Mouse (Mus musculus) left cerebral cortex, adult 11 months (tissue): ENCODE results near the gene Krba1.

ENCODE experiments used
- DNase-seq: peaks from one replicate; pipeline ENCODE4 v3.0.0; 2022; ENCODE audit warnings: low spot score

The Krba1 gene

GRCm38 (mm10) chr6:48452151-48452550 lies 56.8 kb downstream of the Krba1 start:
- no peak for DNase-seq

DNA sequence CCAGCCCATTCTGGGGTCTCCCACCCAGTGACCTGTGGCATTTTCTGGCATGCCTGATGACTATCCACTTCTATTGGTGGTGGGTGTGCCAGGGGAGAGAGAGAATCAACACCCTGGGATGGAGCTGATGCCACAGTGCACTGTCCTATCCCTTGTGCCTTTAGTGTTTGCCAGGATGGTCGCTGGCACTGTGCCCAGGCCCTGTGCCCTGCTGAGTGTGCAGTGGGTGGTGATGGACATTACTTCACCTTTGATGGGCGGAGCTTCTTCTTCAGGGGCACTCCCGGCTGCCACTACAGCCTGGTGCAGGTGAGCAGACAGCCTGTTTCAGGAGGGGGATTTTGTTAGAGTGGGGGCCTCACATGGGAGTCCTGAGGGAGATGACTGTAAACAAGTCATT lies 57.4 kb downstream of the Krba1 start:
- DNase-seq, result no peak

DNA sequence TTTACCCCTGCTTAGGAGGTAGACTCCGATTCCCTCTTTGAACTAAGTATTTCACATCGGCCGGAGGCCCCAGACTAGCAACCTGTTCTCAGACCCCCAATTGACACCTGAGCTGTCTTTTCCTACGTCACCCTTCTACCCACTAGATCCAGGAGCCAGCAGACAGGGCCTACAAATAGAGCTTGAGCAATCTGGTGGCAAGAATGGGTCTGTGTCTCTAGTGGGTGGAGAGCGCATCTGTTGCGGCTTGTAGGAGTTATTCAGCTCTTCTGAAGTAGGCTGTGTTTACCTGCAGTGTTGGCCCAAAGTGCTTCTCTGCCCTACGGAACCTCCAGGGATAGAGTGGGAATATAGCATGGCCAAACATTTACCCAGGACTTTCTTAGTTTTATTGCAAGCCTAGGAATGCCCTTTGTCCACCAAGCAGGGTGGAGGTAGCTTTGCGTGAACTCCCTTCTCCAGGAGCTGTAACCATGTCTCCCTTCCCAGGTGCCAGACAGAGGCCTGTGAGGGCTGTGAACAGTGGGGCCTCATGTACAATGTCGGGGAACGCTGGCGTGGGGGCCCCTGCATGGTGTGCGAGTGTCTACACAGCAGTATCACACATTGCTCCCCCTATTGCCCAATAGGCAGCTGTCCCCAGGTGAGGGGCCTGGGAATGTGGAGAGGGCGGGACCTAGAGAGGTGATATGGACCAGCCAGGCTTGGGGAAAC lies 69.7 kb downstream of the Krba1 start:
- DNase-seq, result no peak

- no peak for DNase-seq
Measured at GRCm38 (mm10) chr6:48466715-48467114, 71.3 kb downstream of the Krba1 start.

GRCm38 (mm10) chr6:48467490-48467889 lies 72.1 kb downstream of the Krba1 start:
- DNase-seq, result no peak
